Mouse (Mus musculus) stomach, postnatal 0 days (tissue): ENCODE results near the gene Opa1.

Experiments used
- CTCF ChIP-seq: IDR thresholded peaks from 2 replicates; pipeline ENCODE4 v1.5.1; 2016; ENCODE audit warnings: antibody characterized with exemption, low read depth, mild to moderate bottlenecking, moderate library complexity
- EP300 ChIP-seq: optimal IDR thresholded peaks from 2 replicates; pipeline ENCODE3; 2016; ENCODE audit warnings: antibody characterized with exemption

DNA sequence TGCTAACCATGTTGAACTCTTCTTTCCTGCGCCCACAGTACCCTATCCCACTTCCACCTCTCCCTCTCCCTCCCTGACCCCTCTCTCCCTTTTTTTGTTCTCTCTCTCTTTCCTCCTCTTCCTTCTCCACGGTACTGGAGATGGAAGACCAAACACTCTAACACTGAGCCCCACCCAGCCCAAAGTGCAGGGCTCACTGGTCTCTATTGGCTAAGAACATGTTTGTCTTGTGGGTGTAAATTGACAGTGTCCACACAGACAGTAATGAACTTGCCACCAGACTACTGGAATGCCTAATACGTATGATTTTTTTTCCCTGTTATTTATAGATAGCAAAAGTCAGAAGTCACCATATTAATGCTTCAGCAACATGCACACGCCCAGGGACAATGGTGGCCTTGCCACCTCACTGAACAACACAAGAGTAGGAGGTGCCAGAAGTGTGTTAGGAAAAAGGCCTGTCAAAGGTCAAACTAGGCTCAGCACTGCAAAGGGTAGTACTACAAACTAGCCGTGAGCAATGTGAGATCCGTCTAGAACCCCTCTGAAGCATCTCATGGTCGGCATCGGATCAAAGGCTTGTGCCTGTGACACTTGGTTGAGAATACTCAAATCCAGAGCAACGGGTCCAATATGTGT lies 77.2 kb downstream of the Opa1 start:
- no peak for TF ChIP-seq EP300
- no peak for TF ChIP-seq CTCF
